Mouse (Mus musculus) thymus, postnatal 10 days (tissue): ENCODE results near the gene G0s2.
A peak's percentile ranks its signal among the peaks of the same experiment; 100 is the strongest.

Experiments
- DNase-seq, 2 experiments: peaks; one replicate each; pipeline ENCODE4 v3.0.0; 2021; ENCODE audit warnings: low spot score in 2 of 2

G0s2 gene

DNA sequence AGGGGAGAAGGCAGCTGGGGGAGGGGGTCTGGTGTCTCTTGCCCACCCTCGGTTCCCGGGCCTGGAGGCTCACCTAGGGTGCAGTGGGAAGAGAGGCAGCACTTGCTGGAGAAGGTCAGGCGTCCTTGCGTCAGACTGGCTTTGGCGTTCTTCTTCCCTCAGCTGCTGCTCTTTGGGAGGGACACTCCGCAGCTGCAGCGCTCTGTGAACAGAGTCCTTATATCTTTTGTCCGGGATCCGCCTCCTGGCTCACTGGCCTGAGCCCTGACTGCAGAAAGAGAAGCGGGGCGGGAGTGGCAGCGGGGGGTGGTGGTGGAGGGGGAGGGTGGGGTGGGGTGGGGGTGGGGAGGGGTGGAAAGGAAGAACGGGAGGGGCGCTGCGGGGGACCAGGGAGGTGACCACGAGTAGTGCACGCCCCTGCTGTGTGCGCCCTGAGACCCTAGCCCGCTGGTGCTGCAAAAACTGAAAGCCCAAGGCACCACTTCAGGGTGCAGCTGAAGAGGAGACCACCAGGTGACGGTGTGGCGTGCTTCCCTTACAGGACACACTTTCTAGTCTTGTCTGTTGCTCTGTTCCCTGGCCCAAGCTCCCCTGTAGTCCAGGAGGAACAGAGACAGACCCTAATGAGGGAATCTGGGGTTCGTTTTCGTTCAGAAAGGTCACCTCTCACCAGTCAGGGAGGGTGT is at the start of gene G0s2:
TSS of gene G0s2 (minus strand) at position 302 of the 686 bp plus-strand sequence.
- DNase-seq = peak; percentile 18 to 47

GRCm38 (mm10) chr1:193320398-193320797 is 47.4 kb upstream of the G0s2 start:
- DNase-seq = no peak

DNA sequence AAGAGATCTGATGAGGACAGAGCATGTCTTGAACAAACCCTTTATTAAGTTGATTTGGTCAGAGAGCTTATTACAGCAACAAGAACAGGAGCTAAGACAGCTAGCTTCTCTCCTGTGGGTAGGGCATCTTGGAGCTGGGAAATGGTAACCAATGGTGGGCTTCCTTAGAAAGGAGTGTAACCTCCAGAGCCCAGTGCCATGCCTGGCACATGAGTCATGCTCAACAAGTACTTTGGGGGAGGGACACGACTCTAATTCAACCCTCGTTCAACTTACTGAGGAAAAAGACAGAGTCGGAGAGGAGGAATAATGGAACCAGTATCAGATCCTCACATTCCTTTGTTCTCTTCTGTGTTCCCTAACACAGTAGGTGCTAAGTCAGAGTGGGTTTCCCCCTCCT is 46.7 kb upstream of the G0s2 start:
- no peak for DNase-seq

- no peak for DNase-seq
Measured at GRCm38 (mm10) chr1:193317159-193317559, 44.1 kb upstream of the G0s2 start.

- DNase-seq = no peak
Measured at GRCm38 (mm10) chr1:193316358-193316750, 43.3 kb upstream of the G0s2 start.

DNA sequence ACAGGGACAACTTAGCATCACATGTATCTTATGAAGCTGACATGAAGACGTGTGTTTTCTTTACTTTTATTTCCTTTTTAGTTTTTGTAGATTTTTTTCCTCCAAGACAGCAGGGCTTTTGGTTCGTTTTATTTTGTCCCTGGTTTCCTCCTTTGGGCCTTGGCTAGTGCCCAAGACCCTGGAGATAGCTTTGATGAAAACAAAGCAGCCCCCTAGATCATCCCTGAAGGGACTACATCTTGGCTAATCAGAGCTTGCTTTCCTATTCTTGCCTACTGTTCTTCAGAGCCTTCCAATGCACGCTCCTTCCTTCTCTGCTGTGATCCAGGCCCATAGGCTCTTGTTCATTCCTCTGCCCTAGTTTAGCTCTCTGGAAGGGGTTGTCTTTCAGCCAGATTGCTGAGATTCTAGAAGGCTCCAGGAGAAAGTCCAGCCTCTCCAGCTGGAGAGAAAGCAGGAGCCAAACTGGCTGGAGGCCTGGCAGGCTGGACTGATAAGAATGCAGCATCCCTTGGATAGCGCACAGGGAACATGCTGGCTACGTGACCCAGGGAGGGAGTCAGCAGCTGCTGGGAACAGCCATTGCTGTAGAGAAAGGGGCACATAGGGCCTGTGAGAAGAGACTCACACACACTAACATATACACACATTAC is 42.8 kb upstream of the G0s2 start:
- DNase-seq = no peak

DNA sequence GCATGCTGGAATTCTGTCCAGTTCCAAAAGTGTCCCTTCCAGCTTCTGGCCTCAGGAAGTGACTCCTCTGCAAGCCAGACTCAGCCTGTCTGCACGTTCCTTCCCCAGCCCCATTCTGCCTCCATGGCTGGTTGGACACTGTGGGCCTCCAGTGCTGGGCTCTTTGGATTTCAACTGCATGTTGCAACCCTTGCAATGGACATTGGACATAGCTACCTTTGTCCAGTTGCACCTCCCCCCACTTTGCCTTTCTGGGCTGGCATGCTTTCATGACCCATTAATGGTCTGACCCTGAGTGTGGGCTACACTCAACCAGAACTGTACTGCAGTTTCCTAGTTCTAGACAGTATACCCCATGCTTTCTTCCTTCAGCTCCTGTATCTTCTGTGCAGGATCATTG is 38.6 kb upstream of the G0s2 start:
- DNase-seq = no peak

DNA sequence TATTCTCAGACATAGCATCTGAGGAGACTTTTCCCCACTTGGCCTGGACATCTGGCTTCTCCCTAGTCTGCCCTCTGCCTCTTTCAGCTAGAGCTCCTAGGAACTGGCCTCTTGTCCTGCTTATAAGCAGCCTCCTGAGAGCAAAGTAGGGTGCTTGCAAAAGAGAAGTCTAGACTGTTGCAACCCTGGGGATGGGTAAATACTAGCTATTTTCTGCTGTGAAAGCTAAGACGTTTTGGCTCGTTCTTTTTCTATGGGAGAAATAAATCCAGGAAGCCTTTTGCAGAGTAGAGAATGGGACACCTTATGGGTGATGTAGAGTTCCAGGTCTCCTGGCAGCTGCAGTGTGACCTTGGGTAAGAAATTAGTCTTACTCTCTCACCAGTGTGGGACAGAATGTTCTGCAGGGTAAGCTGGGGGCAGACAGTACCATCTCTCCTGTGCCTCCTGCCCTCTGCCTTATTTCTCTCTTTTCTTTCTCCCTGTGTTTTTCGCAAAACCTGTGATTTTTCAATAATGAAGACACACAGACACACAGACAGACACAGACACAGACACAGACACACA is 37.6 kb upstream of the G0s2 start:
- DNase-seq = no peak

GRCm38 (mm10) chr1:193309785-193310518 is 36.9 kb upstream of the G0s2 start:
- DNase-seq = no peak

GRCm38 (mm10) chr1:193306832-193307231 is 33.8 kb upstream of the G0s2 start:
- no peak for DNase-seq

DNA sequence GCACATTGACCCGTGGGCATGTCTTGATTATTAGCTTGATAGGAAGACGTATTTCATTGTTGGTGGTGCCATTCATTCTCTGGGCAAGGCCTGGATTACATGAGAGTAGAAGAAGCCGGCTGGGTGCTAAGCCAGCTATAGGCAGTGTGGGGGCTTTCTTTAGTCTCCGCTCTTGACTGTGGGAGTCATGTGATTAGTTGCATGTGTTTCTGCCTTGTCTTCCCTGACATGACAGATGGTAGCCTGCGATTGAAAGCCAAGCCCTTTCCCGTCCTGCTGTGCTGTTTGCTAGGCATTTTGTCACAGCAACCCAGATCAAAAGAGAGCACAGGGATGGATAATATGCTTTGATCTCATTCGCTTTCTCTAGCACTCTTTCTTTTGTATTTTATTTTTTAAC is 32.4 kb upstream of the G0s2 start:
- DNase-seq = no peak

DNA sequence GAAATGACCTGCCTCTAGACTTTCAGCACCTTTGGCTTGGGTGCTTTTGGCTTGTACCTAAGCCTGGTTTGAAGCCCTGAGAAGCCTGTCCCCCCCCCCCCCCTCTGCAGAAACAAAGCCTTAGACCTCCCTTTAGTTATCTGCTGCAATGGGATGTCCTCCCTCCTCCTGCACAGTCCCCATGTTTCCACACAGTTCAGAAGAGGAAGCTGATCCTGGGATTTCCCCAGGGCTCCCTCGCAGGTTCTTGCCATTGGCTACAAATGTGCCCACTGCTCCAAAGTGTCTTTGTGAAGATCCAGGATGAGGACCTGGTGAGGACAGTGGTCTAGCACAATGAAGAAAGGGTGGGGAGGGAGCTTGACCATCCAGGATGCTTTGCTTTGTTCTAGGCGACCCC is 30.1 kb upstream of the G0s2 start:
- DNase-seq = no peak

GRCm38 (mm10) chr1:193302093-193302405 is 29.0 kb upstream of the G0s2 start:
- DNase-seq = no peak

GRCm38 (mm10) chr1:193301216-193302092 is 28.4 kb upstream of the G0s2 start:
- no peak for DNase-seq

- no peak for DNase-seq
Measured at GRCm38 (mm10) chr1:193299995-193300394, 27.0 kb upstream of the G0s2 start.

DNA sequence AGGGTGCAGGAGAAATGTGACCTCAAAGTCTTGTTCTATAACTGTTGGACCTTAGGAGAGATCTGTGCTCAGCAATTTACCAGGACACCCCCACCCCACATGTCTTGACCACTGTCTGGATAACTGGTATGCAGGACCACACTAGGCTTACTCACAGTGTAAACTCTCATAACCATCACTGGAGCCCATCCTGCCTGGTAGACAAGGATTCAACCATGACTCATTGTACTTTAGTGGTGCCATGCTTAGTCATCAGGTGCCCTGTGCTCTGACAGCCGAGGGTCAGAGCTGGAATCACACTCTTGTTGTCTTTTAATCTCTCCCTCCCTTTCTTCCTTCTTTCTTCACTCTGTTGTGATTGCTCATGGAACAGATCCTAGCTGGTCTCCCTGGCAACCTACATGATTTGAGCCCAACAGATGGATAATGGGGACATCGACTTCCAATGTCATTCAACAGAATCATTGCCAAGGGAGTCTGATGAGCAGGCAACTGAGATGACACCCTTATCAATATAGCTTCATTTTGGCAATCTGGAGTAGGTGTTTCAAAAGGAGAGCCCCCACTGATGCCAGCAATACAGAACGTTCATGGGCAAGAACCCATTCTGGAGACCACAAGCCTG is 25.2 kb upstream of the G0s2 start:
- DNase-seq = no peak

- no peak for DNase-seq
Measured at GRCm38 (mm10) chr1:193295920-193296319, 22.9 kb upstream of the G0s2 start.

GRCm38 (mm10) chr1:193293926-193294325 is 20.9 kb upstream of the G0s2 start:
- no peak for DNase-seq

- DNase-seq = no peak
Measured at GRCm38 (mm10) chr1:193293039-193293438, 20.0 kb upstream of the G0s2 start.

- no peak for DNase-seq
Measured at GRCm38 (mm10) chr1:193290686-193291085, 17.7 kb upstream of the G0s2 start.

DNA sequence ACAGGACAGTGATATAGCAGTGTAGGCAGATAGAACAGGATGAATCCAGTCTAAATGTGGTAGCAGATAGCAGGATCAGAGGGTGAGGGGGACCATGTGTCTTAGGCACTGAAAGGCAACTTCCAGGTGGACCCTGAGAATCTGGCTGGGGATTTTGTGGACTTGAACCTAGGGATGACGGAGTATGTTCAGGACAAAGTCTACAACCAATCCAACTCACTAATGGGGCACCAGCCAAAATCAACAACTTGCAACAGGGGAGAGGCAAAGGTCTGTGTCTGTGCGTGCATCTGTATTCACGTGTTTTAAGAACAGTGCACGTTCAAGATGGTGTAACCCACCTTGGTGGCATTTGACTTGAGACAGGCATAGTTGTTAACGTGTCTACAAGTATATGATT is 16.9 kb upstream of the G0s2 start:
- no peak for DNase-seq
